ENCODE assay signal across 20 mouse cellular contexts in the genomic region with DNA sequence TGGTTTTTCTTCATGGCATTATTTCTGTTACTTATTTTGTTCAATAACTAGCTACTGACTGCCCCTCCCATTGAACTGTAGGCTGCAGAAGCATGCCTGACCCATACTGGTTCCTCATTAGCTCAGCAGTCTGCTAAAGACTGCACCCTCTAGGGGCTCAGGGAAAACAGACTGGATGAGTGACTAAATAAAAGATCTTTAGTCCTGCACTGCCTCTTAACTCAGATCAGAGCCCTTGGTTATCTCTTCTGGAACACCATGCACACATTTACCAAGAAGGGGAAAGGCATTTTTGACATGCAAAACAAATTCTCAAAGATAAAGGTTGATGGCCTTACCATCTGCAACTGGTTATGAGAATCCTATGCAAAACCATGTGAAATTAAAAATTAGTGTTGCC.
DNase-seq lines count a peak whose midpoint lies in the region; ATAC-seq and TF ChIP-seq lines count a peak whose summit lies in the region.
"Had no signal": no experiment of that assay in that cellular context is flagged by ENCODE, and none has a peak within 500 bp of the region (broad histone marks: within the 10 kb centered on the region; RNA-seq: fewer than 3 reads in every experiment).

No protein-coding gene starts in this region.

- H3K4me1 ChIP-seq in heart, embryonic 10.5 days = peaks cover 26% of the 10 kb centered on the region
- no peaks in the 10 kb centered on the region for H3K4me1 ChIP-seq in heart, adult 2 months (ENCODE audit: control insufficient read depth, insufficient read depth, low read length)
- 0 out of 2 replicates have a peak, but pooled peaks cover 10% of the 10 kb centered on the region for H3K4me1 ChIP-seq in hindbrain, postnatal 0 days (ENCODE audit: insufficient read depth, low read length)
- peaks cover 23% of the 10 kb centered on the region for H3K4me1 ChIP-seq in hindbrain, embryonic 10.5 days (replicated peaks)
- no peaks in the 10 kb centered on the region; a peak in 1 of 4 replicates for H3K4me1 ChIP-seq in MEL (ENCODE audit: control insufficient read depth in 1 of 2, insufficient read depth in 2 of 2, low read length in 2 of 2)
- H3K4me1 ChIP-seq in forebrain, postnatal 0 days (ENCODE audit: insufficient read depth) = no peaks in the 10 kb centered on the region

- TF ChIP-seq RAD21 in MEL (IDR thresholded peaks at IDR 0.05; ENCODE audit: low read depth, low read length) = no peak

- no peak for DNase-seq in heart, embryonic 10.5 days (ENCODE audit: low spot score)
- no peak for DNase-seq in heart, adult 2 months
- no peak for DNase-seq in hindbrain, postnatal 0 days (ENCODE audit: low spot score)
- no peak for DNase-seq in hindbrain, embryonic 10.5 days (ENCODE audit: low spot score)
- DNase-seq in MEL (ENCODE audit: low read depth, low spot score) (peak; percentile 42), MN1 (ENCODE audit: low spot score) (no peak)
- DNase-seq in forebrain, postnatal 0 days = no peak
- DNase-seq: adrenal gland, postnatal 10 days; cerebellum, adult 9-11 months; layer of hippocampus, postnatal 36 days; lung, embryonic 14.5 days; lung, postnatal 36 days; right cerebral cortex, postnatal 25 days had no signal

- peak overlapping the region; percentile 56 for H3K27ac ChIP-seq in heart, embryonic 10.5 days
- no peak overlapping the region for H3K27ac ChIP-seq in heart, adult 2 months
- H3K27ac ChIP-seq in hindbrain, postnatal 0 days = no peak overlapping the region; the same call in 1 of the 2 replicates
- no peak overlapping the region for H3K27ac ChIP-seq in hindbrain, embryonic 10.5 days
- H3K27ac ChIP-seq in MEL (ENCODE audit: control insufficient read depth, low read depth, low read length) = no peak overlapping the region
- H3K27ac ChIP-seq in forebrain, postnatal 0 days (ENCODE audit: low read depth, low read length) = no peak overlapping the region
- H3K27ac ChIP-seq: embryonic facial prominence, embryonic 12.5 days; limb, embryonic 15.5 days; midbrain, embryonic 10.5 days had no signal

- no peak for TF ChIP-seq EP300 in heart, adult 2 months (IDR thresholded peaks at IDR 0.05; ENCODE audit: insufficient read depth, low read depth, low read length)
- TF ChIP-seq EP300 in MEL (IDR thresholded peaks at IDR 0.05; ENCODE audit: low read depth in 1 of 2, low read length in 2 of 2) = no peak

- no peaks in the 10 kb centered on the region for H3K79me2 ChIP-seq in heart, adult 2 months (replicated peaks; ENCODE audit: control insufficient read depth, insufficient read depth, low read length)
- H3K79me2 ChIP-seq in MEL (ENCODE audit: control insufficient read depth, insufficient read depth, low read length, poor library complexity) = no peaks in the 10 kb centered on the region

- no peak overlapping the region for H3K9ac ChIP-seq in heart, adult 2 months (ENCODE audit: low read depth, low read length)
- no peak overlapping the region for H3K9ac ChIP-seq in hindbrain, postnatal 0 days (replicated peaks; ENCODE audit: low read length)
- H3K9ac ChIP-seq in MEL (ENCODE audit: control insufficient read depth, low read depth, low read length, poor library complexity, severe bottlenecking) = no peak overlapping the region
- H3K9ac ChIP-seq in forebrain, postnatal 0 days = no peak overlapping the region
- H3K9ac ChIP-seq: embryonic facial prominence, embryonic 12.5 days; limb, embryonic 15.5 days; lung, embryonic 14.5 days had no signal

- no peak for ATAC-seq in hindbrain, postnatal 0 days
- peak; percentile 51; the same call in 1 of the 2 replicates for ATAC-seq in megakaryocyte-erythroid progenitor cell, adult 5-6 weeks (replicated peaks; ENCODE audit: low FRiP score, low TSS enrichment, poor library complexity, severe bottlenecking)
- no peak for ATAC-seq in forebrain, postnatal 0 days
- ATAC-seq: activated CD4-positive, CD25-positive, alpha-beta regulatory T cell, adult 4 months; forebrain, embryonic 14.5 days had no signal

- no peak overlapping the region for H3K4me2 ChIP-seq in hindbrain, postnatal 0 days (ENCODE audit: low read depth, low read length)
- no peak overlapping the region for H3K4me2 ChIP-seq in forebrain, postnatal 0 days (ENCODE audit: low read depth)
- H3K4me2 ChIP-seq: embryonic facial prominence, embryonic 12.5 days; limb, embryonic 15.5 days; lung, embryonic 14.5 days had no signal

- TF ChIP-seq CTCF in heart, adult 2 months (IDR thresholded peaks at IDR 0.05) = no peak
- peak; percentile 2; the same call in 1 of the 2 replicates for TF ChIP-seq CTCF in hindbrain, postnatal 0 days (IDR thresholded peaks at IDR 0.05; ENCODE audit: low read depth)
- TF ChIP-seq CTCF in MEL (IDR thresholded peaks at IDR 0.05 in 2 of 3, conservative IDR thresholded peaks at IDR 0.05 in 1 of 3; ENCODE audit: control insufficient read depth in 1 of 3, insufficient read depth in 1 of 3, low read depth in 2 of 3, low read length in 3 of 3, poor library complexity in 1 of 3, severe bottlenecking in 1 of 3) = peak in 1 of 3 experiments; percentile 9; a peak in 1 of 6 replicates
- TF ChIP-seq CTCF in forebrain, postnatal 0 days (IDR thresholded peaks at IDR 0.05; ENCODE audit: low read depth) = no peak

- intact Hi-C loops in heart, adult 2 months (cut with DNase I) = no loop called here

- no peaks in the 10 kb centered on the region for H3K9me3 ChIP-seq in heart, embryonic 10.5 days
- H3K9me3 ChIP-seq in hindbrain, postnatal 0 days (ENCODE audit: low read length) = no peaks in the 10 kb centered on the region
- H3K9me3 ChIP-seq in hindbrain, embryonic 10.5 days = no peaks in the 10 kb centered on the region
- H3K9me3 ChIP-seq in MEL (replicated peaks; ENCODE audit: insufficient read depth, low read length) = no peaks in the 10 kb centered on the region
- no peaks in the 10 kb centered on the region for H3K9me3 ChIP-seq in forebrain, postnatal 0 days (ENCODE audit: low read length)
- H3K9me3 ChIP-seq: embryonic facial prominence, embryonic 12.5 days; limb, embryonic 15.5 days; midbrain, embryonic 10.5 days had no signal

- H3K27me3 ChIP-seq in heart, embryonic 10.5 days (ENCODE audit: insufficient read depth, poor library complexity, severe bottlenecking) = no peaks in the 10 kb centered on the region
- no peaks in the 10 kb centered on the region for H3K27me3 ChIP-seq in heart, adult 2 months (ENCODE audit: control insufficient read depth, insufficient read depth, low read length)
- no peaks in the 10 kb centered on the region for H3K27me3 ChIP-seq in hindbrain, postnatal 0 days (ENCODE audit: insufficient read depth, low read length)
- H3K27me3 ChIP-seq in hindbrain, embryonic 10.5 days (ENCODE audit: insufficient read depth, poor library complexity, severe bottlenecking) = no peaks in the 10 kb centered on the region; the same call in 1 of the 2 replicates
- no peaks in the 10 kb centered on the region for H3K27me3 ChIP-seq in MEL (ENCODE audit: control insufficient read depth in 1 of 2, insufficient read depth in 2 of 2, low read length in 2 of 2)
- H3K27me3 ChIP-seq in forebrain, postnatal 0 days (ENCODE audit: insufficient read depth, low read length) = no peaks in the 10 kb centered on the region
- H3K27me3 ChIP-seq: embryonic facial prominence, embryonic 12.5 days; limb, embryonic 15.5 days had no signal

- no peak overlapping the region for H3K4me3 ChIP-seq in heart, embryonic 10.5 days
- H3K4me3 ChIP-seq in heart, adult 2 months = no peak overlapping the region
- no peak overlapping the region for H3K4me3 ChIP-seq in hindbrain, postnatal 0 days (ENCODE audit: low read length)
- no peak overlapping the region for H3K4me3 ChIP-seq in hindbrain, embryonic 10.5 days
- no peak overlapping the region for H3K4me3 ChIP-seq in MEL (ENCODE audit: control insufficient read depth in 1 of 2, insufficient read depth in 1 of 2, low read depth in 2 of 2, low read length in 2 of 2)
- no peak overlapping the region for H3K4me3 ChIP-seq in forebrain, postnatal 0 days (ENCODE audit: low read depth, low read length)
- H3K4me3 ChIP-seq: embryonic facial prominence, embryonic 12.5 days; erythroblast, embryonic 14.5 days; limb, embryonic 15.5 days; midbrain, embryonic 10.5 days had no signal

- TF ChIP-seq POLR2A in heart, adult 2 months (IDR thresholded peaks at IDR 0.05; ENCODE audit: insufficient read depth, low read depth, low read length) = no peak
- TF ChIP-seq POLR2A in MEL (IDR thresholded peaks at IDR 0.05; ENCODE audit: control insufficient read depth in 1 of 2, insufficient read depth in 1 of 2, low read depth in 1 of 2, low read length in 2 of 2, poor library complexity in 1 of 2) = no peak

- no peaks in the 10 kb centered on the region for H3K36me3 ChIP-seq in heart, embryonic 10.5 days
- H3K36me3 ChIP-seq in heart, adult 2 months (ENCODE audit: control insufficient read depth, insufficient read depth, low read length) = peaks cover under 1% of the 10 kb centered on the region
- no peaks in the 10 kb centered on the region for H3K36me3 ChIP-seq in hindbrain, postnatal 0 days (ENCODE audit: insufficient read depth, low read length)
- 0 out of 2 replicates have a peak, but pooled peaks cover 4% of the 10 kb centered on the region for H3K36me3 ChIP-seq in hindbrain, embryonic 10.5 days
- H3K36me3 ChIP-seq in MEL (ENCODE audit: control insufficient read depth in 1 of 2, insufficient read depth in 2 of 2, low read length in 2 of 2) = peaks cover 0 to 1% of the 10 kb centered on the region in 2 experiments; a peak in 1 of 4 replicates
- no peaks in the 10 kb centered on the region for H3K36me3 ChIP-seq in forebrain, postnatal 0 days (ENCODE audit: insufficient read depth)
- H3K36me3 ChIP-seq: embryonic facial prominence, embryonic 12.5 days; limb, embryonic 15.5 days had no signal

TF ChIP-seq in MEL, 35 proteins besides CTCF, POLR2A, EP300 and RAD21 (continues in another document):
- no peak for TF ChIP-seq USF2 (IDR thresholded peaks at IDR 0.05; ENCODE audit: borderline replicate concordance in 1 of 2, insufficient read depth in 1 of 2, low read depth in 1 of 2, low read length in 2 of 2)
- no peak for TF ChIP-seq GATA1 (IDR thresholded peaks at IDR 0.05; ENCODE audit: low read depth, low read length)
- no peak for TF ChIP-seq POLR2AphosphoS5 (IDR thresholded peaks at IDR 0.05; ENCODE audit: borderline replicate concordance, low read depth, low read length)
- TF ChIP-seq CHD1 (IDR thresholded peaks at IDR 0.05; ENCODE audit: low read depth, low read length) = no peak
- no peak for TF ChIP-seq MYB (IDR thresholded peaks at IDR 0.05; ENCODE audit: low read depth, low read length)
- TF ChIP-seq POLR2AphosphoS2 (IDR thresholded peaks at IDR 0.05; ENCODE audit: low read length) = no peak
- TF ChIP-seq NRF1 (IDR thresholded peaks at IDR 0.05; ENCODE audit: insufficient read depth, low read depth, low read length, poor library complexity, severe bottlenecking) = no peak
- TF ChIP-seq HCFC1 (IDR thresholded peaks at IDR 0.05; ENCODE audit: low read depth, low read length) = no peak
- TF ChIP-seq UBTF (IDR thresholded peaks at IDR 0.05; ENCODE audit: borderline replicate concordance, insufficient read depth, low read depth, low read length) = no peak
- no peak for TF ChIP-seq MYC (IDR thresholded peaks at IDR 0.05; ENCODE audit: low read depth, low read length)
- TF ChIP-seq MAFK (IDR thresholded peaks at IDR 0.05; ENCODE audit: borderline replicate concordance, low read depth, low read length) = no peak
- TF ChIP-seq MEF2A (IDR thresholded peaks at IDR 0.05; ENCODE audit: extremely low read depth, insufficient replicate concordance, low read depth, low read length, poor library complexity, severe bottlenecking) = no peak
